In the genomic region with DNA sequence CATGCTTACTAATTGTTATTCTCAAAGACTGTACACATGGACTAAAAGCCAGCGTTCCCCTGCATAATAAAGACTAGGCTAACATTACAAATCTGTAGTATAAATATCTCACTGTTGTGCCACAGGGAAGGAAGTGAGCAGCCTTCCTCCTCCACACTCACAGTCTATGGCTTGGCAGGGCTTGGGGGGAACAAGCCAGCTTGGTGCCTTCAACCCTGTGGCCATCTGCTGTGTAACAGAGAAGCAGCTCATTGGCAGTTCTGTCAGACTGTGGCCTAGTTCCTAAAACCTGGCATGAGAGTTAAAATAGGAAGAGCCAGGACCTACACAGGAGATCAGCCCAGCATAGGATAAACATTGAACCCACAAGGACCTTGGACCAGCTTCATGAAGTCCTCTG, we compare ENCODE assay signal across 13 mouse cellular contexts. TPM values are rescaled to one million over a fixed set of nuclear protein-coding genes. Genes with fewer than 3 reads are reported as not detected.
DNase-seq lines count a peak whose midpoint lies in the region; ATAC-seq and TF ChIP-seq lines count a peak whose summit lies in the region.
"Had no signal": no experiment of that assay in that cellular context is flagged by ENCODE, and none has a peak within 500 bp of the region (broad histone marks: within the 10 kb centered on the region; RNA-seq: fewer than 3 reads in every experiment).

No protein-coding gene starts in this region.

- H3K27me3 ChIP-seq in heart, postnatal 0 days (ENCODE audit: control insufficient read depth, insufficient read depth, low read length): no peaks in the 10 kb centered on the region
- H3K27me3 ChIP-seq: neural tube, embryonic 15.5 days had no signal

- H3K4me1 ChIP-seq in heart, postnatal 0 days (ENCODE audit: control insufficient read depth, insufficient read depth): peaks cover 3% of the 10 kb centered on the region; the same call in 1 of the 2 replicates
- H3K4me1 ChIP-seq: neural tube, embryonic 15.5 days had no signal

- no peak for TF ChIP-seq CTCF in heart, postnatal 0 days (IDR thresholded peaks at IDR 0.05; ENCODE audit: low read depth)

- TF ChIP-seq EP300 in heart, postnatal 0 days (IDR thresholded peaks at IDR 0.05; ENCODE audit: low read depth): no peak

- peak; percentile 27; the same call in 1 of the 2 replicates for ATAC-seq in heart, postnatal 0 days (ENCODE audit: insufficient read depth, low read depth)
- peak; percentile 90 for ATAC-seq in common myeloid progenitor, adult 5-6 weeks (replicated peaks; ENCODE audit: low read depth, poor library complexity, severe bottlenecking)
- ATAC-seq: CD4-positive, CD25-positive, alpha-beta regulatory T cell, adult 4 months had no signal

- H3K9me3 ChIP-seq in heart, postnatal 0 days (replicated peaks; ENCODE audit: control insufficient read depth, low read length): no peaks in the 10 kb centered on the region
- H3K9me3 ChIP-seq: neural tube, embryonic 15.5 days had no signal

- no peak overlapping the region for H3K4me2 ChIP-seq in heart, postnatal 0 days (ENCODE audit: low read depth, low read length)
- H3K4me2 ChIP-seq: heart, embryonic 11.5 days; neural tube, embryonic 15.5 days had no signal

- intact Hi-C loops in left cerebral cortex, postnatal 14 days (cut with DNase I): no loop called here

- no peak overlapping the region for H3K27ac ChIP-seq in heart, postnatal 0 days (ENCODE audit: low read depth)
- H3K27ac ChIP-seq: neural tube, embryonic 15.5 days had no signal

- H3K9ac ChIP-seq in heart, postnatal 0 days (replicated peaks; ENCODE audit: low read depth, low read length): no peak overlapping the region
- H3K9ac ChIP-seq: neural tube, embryonic 15.5 days had no signal

- 84% methylated on average over 1 of the region's 1 CpGs for WGBS in heart, postnatal 0 days

- H3K4me3 ChIP-seq in heart, postnatal 0 days (ENCODE audit: low read depth, low read length): no peak overlapping the region
- H3K4me3 ChIP-seq: erythroblast, embryonic 14.5 days; neural tube, embryonic 15.5 days had no signal

- DNase-seq in heart, postnatal 0 days (ENCODE audit: low spot score): no peak
- DNase-seq in heart, adult 18-20 months: no peak
- DNase-seq in brain, adult 2 months (ENCODE audit: low read depth, low spot score): peak; percentile 99
- DNase-seq in left cerebral cortex, postnatal 14 days (ENCODE audit: low spot score in 2 of 2): peak; percentile 19 to 41
- no peak for DNase-seq in embryo, embryonic 10 days (ENCODE audit: low spot score)
- DNase-seq in natural killer cell, adult 2 months (ENCODE audit: low spot score in 2 of 2): no peak
- no peak for DNase-seq in Muller cell, postnatal 12 days (ENCODE audit: inconsistent ontology term)
- DNase-seq: kidney, adult 18-20 months had no signal

- H3K36me3 ChIP-seq in heart, postnatal 0 days (replicated peaks; ENCODE audit: control insufficient read depth, insufficient read depth, low read length): no peaks in the 10 kb centered on the region
- H3K36me3 ChIP-seq: neural tube, embryonic 15.5 days had no signal

RNA-seq across cellular contexts. Expression of a gene that starts 23.0 kb away (rescaled TPM):
- total RNA-seq in heart, postnatal 0 days (2014; rRNA removed; ENCODE audit: low replicate concordance): 66.2 and 71.2 TPM in 2 replicates
- polyA plus RNA-seq in heart, postnatal 0 days (2015; fragmentation: Nextera tagmentation; extraction: Ambion mirVana): 23.9 and 25.9 TPM in 2 replicates
- total RNA-seq in heart, adult 18-20 months (2021): 10 to 100 TPM; 61.8 to 62.6 TPM
- 28.5 and 33.4 TPM in 2 replicates for total RNA-seq in common myeloid progenitor, adult 5-6 weeks (2017)
- 100 to 1,000 TPM; 247 to 308 TPM for total RNA-seq in left cerebral cortex, postnatal 14 days (2021)

Comparison
In these comparisons a context has a peak if more than half of its experiments do, and no peak if none do; other contexts are left out.
1. DNase-seq: peak in brain, adult 2 months (single experiment) and left cerebral cortex, postnatal 14 days (2 of 2); none in heart, postnatal 0 days (single experiment), heart, adult 18-20 months (0 of 2), embryo, embryonic 10 days (single experiment), natural killer cell, adult 2 months (0 of 2) and Muller cell, postnatal 12 days (single experiment).